Mouse (Mus musculus) retina, postnatal 1 day (tissue): ENCODE measurements around the gene Sox15.
"Not testable (repeated sequence)": the region's sequence is repeated elsewhere in the genome, so short reads cannot be mapped to it uniquely, and the experiment has no call there.

Experiments
- DNase-seq: peaks from one replicate; pipeline ENCODE4 v3.0.0-alpha.2; 2012

Gene Sox15

DNA sequence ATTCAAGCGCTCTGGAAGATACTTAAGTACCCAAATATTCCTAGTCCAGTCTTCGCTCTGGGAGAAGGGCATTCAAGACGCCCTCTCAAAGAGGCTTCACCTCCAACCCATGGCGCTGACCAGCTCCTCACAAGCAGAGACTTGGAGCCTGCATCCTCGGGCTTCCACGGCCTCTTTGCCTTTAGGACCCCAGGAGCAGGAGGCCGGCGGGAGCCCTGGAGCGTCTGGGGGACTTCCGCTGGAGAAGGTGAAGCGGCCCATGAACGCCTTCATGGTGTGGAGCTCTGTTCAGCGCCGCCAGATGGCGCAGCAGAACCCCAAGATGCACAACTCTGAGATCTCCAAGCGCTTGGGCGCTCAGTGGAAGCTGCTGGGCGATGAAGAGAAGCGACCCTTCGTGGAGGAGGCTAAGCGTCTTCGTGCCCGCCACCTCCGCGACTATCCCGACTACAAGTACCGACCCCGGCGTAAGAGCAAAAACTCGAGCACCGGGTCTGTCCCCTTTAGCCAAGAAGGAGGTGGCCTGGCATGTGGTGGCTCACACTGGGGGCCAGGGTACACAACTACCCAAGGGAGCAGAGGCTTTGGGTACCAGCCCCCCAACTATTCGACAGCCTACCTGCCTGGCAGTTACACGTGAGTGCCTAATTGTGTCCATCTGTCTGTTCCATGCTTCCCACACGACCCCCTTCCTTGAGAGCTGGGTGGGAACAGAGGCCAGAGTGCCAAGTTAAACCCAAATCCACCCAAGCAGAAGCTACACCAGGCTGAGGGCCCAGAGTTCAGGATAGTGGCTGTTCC is at the start of gene Sox15:
TSS of gene Sox15 (plus strand) at position 51 of the 801 bp plus-strand sequence.
- DNase-seq = peak; percentile 88

DNA sequence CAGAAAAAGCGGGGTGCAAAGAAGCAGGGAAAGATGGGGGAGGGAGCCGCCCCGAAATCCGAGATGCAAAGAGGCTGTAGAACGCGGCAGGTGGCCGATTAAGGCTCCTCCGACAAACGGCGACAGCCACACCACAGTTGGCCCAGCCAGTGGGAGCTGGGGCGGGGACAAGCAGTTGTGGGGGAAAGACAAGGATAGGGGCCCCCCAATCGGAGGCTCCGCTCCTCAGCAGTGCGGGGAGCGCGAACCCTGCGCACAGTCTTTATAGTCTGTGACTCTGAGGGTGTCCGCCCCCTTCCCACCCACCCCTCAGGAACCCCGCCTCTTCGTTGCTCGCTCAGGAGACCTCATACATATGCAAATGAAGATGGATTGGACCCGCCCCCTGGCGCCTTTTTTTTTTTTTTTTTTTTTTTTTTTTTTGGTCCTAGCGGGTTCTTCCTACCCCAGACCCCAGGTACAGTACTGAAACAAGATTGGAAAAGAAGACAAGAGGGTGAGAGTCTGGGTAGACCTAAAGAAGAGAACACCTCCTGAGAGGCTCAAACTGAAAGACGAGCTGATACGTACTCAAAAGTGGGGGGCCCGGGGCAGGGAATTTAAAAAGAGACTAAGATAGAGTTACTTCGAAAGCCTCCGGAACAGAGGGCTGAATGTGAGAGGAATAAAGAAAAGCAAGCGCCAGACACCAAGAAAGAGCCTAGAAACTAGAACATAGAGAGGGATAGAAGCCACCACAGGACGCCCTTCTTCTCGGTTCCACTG is 49.2 kb upstream of the Sox15 start, which contains the start of gene Atp1b2:
TSS of gene Atp1b2 (minus strand) at position 217 of the 765 bp plus-strand sequence.
- DNase-seq = peak; percentile 95

DNA sequence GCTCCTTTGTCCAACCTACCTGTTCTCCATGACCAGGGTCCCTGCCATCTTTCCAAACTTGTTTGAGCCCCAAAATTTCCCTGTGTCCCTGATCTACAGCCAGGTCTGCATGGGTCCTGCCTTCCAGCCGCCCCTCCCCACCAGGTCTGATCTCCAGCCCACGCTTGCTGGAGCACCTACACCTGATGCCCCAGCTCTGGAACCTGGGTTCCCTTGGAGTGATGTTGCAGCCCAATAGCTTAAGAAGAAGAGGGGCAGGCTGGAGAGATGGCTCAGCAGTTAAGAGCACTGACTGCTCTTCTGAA is 48.7 kb upstream of the Sox15 start:
- no peak for DNase-seq

DNA sequence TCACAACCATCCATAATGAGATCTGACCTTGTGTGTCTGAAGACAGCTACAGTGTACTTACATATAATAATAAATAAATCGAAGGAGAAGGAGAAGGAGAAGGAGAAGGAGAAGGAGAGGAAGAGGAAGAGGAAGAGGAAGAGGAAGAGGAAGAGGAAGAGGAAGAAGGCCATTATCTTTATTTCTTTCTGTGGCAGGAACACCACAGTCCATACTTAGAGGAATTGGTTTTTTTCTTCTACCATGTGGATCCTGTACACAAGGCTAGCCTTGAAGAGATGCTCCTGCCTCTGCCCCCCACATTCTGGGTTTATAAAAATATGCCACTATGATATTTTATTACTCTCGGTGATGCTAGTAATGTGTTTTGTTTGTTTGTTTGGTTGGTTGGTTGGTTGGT is 48.3 kb upstream of the Sox15 start:
- DNase-seq = no peak

DNA sequence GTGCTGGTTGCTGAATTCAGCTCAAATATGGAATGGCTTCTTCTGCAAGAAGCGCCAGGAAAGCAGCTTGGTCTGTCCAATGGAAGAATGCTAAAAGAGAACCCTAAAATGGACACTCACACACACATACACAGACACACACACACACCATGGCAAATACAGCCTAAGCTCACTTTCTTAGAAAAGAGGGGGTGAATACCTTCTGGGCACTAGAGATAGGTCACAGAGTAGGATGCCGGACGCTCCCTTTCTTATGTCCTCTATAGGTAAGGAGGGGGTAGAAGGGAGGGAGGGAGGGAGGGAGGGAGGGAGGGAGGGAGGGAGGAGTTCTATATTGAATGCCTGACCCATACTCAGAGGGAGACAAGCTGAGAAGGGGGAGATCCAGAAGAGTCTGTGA is 46.6 kb upstream of the Sox15 start:
- no peak for DNase-seq

DNA sequence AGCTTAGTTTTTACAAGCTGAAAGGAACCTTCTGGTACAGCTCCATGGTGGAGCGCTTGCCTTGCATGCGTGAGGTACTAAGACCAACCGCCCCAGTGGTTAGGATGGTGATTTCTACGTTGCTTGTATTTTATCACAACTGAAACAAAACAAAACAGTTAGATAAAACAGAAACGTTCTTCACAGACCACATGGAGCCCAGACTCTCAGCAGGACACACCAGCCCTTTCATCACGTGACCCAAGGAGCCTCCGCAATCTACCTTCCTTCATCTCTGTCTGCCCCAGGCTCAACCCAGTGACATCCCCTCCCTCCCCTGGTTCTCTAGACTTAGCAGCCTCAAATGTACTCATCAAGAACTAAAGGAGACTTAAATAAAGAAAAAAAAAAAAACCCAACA is 45.7 kb upstream of the Sox15 start:
- DNase-seq = no peak

DNA sequence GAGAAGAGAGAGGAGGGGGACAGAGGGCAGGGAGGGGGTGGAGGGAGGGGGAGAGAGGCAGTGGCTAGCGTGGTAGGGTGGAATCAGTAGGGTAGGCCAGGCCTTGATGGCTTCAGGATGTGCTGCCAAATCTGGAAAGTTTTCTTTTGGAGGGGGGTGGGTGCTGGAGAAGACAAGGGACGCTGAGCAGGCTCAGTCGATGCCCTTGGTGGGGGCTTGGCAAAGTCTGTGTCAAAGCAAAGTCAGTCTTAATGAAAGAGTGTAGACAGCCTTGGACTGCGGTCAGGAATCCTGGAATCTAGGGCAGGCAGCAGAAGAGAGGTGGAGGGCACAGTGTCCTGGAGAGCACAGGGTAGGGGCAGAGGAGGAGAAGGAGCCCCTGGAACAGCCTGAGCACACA is 44.2 kb upstream of the Sox15 start:
- DNase-seq = no peak

DNA sequence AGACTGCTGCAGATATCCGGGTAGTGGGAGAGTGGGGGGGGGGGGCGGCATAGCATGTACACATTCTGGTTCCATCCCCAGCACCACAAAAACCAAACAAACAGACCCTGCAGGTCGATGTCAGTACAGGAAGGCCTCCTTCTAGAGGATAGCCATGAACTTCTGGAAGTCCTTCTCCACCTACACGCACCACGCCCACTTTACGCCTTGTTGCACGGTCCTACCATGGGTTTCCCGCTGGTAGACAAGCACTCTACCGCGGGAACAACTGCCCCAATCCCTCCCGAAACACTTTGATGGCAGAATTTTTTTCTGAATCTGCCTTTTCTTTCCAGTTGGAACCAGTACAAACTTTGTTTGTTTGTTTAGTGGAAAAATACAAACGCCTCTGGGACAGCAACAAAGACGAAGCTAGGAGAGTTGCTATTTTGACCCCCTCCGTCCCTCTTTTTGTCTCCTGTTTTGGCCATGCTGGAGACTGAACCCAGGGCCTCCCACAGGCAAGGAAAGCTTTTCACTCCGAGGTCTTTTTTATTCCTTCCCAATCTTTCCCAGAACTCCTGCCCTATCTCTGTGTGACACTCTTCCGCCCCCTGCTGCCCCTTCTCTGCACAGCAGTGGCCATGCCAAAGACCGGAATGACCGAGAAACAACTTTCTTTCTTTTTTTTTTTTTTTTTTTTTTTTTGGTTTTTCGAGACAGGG is 41.4 kb upstream of the Sox15 start:
- peak; percentile 87 for DNase-seq

DNA sequence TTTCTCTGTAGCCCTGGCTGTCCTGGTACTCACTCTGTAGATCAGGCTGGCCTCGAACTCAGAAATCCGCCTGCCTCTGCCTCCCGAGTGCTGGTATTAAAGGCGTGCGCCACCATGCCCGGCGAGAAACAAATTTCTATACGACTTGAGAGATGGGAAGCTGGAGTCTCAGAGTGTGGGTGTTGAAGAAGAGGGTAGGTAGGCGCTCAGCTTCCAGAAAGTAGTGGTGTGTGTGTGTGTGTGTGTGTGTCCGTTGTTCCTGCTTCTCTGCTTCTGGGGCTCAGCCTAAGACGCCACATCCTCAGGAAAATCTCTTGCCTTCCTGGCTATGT is 40.9 kb upstream of the Sox15 start:
- DNase-seq = not testable (repeated sequence)

DNA sequence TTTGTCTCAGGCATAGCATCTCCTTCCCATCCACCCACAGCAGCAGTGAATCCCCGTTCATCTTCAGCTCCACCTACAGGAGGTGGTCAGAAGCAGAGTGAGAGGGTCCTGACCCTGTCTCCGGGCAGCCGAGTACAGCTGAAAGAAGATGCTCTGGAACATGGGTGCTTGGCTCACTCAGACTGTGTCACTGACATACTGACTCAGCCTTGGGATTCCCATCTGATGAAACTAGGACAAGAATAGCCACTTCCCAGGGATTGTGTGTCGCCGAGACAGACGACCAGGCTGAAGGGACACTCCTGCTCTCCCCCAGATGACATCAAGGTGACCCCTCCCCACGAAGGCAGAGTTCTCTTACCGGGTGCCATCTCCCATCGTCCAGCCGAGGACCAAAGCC is 38.3 kb upstream of the Sox15 start:
- no peak for DNase-seq

DNA sequence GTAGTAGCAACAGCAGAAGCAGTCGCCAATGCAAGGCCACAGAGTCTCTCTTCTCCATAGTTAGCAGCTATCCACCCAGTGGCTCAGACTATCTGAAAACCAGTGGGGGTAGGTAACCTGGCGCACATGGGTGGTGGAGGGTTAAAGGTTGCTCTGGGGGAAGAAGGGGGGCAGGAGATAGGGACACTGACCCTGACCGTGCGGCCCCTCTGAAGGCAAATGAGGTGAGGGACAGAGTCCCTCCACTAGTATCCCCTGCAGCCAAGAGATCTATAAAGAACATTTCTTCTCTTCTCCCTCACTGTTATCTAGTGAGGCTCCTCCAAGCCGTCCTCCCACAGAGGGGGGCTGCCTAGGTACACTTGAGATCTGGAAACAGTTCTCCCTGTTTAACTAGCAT is 37.3 kb upstream of the Sox15 start, which contains the start of gene Shbg:
TSS of gene Shbg (minus strand) at position 101 of the 400 bp plus-strand sequence.
- DNase-seq = no peak

DNA sequence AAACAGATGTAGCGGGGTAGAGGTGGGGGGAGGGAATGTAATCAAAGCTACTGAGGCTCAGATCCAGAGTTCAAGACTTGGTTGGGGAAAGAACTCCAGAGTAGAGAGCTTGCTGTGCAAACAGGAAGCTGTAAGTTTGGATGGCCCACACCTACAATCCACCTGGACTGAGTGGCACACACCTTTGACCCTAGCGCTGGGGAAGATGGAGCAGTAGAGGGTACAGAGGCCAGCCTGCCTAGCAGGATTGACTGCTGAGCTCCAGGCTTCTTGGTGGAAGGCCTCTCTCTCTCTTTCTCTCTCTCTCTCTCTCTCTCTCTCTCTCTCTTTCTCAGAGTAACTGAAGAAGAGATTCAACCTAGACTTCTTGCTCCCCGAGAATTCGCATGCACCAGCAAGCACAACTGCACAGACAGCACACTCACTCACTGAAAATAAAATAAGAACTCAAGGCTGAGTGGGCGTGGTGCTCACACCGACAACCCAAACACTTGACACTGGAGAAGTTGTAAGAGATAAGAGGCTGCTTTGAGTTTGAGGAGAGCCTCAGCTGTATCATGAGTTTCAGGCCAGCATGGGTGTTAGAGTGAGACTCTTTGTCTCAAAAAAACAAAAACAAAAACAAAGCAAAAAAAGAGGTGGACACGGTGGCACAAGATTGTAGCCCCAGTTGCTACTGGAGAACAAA is 34.6 kb upstream of the Sox15 start:
- DNase-seq = no peak

DNA sequence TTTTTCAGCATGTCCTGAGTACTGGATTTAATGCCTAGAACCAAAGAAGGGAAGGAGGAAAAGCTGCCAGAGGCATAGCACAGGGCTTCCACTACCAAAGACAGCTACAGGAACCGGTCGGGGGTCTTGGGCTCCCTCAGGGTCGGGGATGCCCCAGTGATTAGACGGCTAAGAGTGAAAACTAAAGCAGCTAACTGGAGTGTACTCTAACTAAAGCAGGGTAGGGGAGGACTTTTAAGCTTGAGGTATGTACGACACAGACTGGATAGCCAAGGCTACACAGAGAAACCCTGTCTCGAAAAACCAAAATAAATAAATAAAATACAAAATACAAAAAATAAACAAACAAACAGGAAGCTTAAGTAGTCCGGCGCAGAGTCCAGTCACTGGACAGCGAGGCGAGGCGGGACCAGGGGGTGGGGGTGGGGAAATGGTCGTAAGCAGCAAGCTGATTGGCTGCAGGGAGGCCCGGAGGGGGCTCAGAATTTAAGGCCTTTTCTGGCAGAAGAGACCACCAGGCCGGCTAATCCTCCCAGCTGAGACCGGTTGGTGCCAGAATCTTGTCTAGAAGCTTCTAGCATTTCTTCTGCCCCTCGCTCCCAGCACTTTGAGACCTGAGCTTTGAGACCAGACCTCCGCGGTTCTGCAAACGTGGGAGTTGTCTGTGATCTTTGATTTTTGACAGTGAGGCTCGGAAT is 33.4 kb upstream of the Sox15 start, which contains the start of gene Sat2:
TSS of gene Sat2 (plus strand) at position 454 of the 698 bp plus-strand sequence.
- peak; percentile 89 for DNase-seq

DNA sequence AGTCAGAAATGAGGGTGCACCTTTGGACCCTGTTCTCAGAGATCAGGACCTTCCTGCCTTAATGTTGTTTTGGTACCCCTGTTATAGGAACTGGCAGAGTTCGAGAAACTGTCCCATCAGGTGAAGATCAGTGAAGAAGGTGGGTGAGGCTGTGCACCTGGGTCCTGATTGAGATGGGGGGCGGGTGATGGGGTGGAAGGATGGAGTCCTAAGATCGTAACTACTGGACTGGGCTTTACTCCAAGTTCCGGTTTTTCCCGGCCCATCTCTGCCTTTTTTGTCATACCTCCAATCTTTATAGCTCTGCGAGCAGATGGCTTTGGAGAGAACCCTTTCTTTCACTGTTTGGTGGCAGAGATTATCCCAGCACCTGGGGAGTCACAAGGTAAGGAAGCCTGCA is 32.7 kb upstream of the Sox15 start:
- DNase-seq = no peak

DNA sequence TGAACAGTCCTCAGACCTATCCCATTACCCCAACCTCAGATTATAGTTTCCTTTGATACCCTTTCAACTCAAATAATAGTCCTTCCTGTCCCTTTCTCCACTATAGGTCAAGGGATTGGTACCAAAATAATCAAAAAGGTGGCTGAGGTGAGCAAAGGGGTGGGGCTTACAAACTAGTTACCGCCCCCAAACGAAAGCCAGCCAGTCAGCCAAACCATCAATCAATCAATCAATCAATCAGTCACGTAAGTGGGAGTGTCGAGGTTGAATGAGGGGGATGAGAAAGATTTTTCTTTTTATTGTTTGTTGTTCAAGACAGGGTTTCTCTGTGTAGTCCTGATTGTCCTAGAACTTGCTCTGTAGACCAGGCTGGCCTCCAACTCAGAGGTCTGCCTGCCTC is 32.1 kb upstream of the Sox15 start:
- no peak for DNase-seq

DNA sequence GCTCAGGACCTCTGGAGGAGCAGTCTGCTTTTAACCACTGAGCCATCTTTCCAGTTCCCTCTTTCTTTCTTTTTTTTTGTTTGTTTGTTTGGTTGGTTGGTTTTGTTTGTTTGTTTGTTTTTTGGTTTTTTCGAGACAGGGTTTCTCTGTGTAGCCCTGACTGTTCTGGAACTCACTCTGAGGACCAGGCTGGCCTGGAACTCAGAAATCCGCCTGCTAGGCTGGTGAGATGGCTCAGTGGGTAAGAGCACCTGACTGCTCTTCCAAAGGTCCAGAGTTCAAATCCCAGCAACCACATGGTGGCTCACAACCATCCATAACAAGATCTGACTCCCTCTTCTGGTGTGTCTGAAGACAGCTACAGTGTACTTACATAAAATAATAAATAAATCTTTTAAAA is 30.8 kb upstream of the Sox15 start:
- DNase-seq = not testable (repeated sequence)

DNA sequence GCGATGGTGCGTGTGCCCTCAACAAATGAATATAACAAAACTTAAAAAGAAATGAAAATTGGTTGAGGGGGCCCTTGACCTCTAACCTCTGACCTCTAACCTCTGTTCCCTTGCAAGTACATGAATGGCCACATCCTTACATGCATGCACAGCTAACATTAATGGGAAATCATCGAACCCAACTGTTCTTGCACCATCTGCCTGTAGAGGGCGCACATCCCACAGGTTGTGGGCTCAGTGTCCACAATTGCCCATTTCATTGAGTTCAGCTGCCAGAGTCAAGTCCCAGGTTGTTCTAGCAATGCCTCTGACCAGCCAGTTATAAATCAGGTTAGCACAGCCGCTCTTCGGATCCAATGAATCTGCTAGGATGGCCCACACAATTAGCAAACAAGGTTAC is 26.8 kb upstream of the Sox15 start:
- peak; percentile 91 for DNase-seq

DNA sequence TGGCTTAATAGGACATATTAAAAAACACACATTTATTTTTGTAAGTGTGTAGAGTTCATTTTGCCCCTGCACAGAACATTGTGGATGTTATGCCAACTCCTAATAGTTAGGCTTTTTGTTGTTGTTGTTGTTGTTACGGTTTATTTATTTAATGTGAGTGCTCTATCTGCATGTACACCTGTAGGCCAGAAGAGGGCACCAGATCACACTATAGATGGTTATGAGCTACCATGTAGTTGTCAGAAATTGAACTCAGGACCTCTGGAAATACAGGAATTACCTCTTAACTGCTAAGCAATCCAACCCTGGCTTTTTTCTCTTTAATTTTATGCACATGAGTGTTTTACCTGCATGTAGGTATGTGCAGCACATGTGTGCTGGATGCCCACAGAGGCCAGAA is 25.3 kb upstream of the Sox15 start:
- DNase-seq = peak; percentile 49

DNA sequence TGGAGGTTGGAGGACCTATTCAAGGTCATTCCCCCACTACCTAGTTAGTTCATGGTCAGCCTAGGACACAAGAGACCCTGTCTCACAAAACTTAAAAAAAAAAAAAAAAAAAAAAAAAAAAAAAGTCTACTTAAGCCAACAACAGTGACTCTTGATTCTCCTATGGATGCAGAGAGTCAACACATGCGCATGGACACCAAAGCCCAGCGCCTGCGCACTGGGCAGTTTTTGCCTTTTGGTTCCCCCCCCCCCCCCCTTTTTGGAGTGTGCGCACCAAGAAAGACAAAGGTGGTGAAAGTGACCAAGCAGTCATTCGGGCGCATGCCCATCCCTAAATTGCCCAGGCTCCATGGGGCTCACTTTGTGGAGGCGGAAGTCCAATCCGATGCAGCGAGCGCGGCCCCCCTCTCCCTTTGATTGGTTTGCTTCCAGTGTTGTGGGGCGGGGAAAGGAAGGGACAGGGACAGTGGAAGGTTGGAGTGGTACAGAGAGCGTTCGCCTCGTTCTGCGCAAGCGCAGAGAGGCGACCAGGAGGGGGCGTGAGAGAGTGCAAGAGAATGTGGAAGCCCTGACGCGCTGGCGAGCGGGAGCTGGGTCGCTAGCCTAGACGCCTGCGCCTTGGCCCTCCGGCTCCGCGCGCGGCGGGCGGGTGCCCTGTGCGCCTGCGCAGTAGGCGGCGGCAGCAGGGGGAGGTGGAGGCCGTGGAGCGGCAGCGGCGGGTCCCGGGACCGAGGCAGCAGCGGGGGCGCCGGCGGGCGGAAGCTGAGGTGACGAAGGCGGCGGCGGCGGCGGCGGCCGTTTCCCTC is 22.6 kb upstream of the Sox15 start, which contains the start of gene Fxr2:
TSS of gene Fxr2 (plus strand) at position 707 of the 806 bp plus-strand sequence.
- peak; percentile 100 for DNase-seq

DNA sequence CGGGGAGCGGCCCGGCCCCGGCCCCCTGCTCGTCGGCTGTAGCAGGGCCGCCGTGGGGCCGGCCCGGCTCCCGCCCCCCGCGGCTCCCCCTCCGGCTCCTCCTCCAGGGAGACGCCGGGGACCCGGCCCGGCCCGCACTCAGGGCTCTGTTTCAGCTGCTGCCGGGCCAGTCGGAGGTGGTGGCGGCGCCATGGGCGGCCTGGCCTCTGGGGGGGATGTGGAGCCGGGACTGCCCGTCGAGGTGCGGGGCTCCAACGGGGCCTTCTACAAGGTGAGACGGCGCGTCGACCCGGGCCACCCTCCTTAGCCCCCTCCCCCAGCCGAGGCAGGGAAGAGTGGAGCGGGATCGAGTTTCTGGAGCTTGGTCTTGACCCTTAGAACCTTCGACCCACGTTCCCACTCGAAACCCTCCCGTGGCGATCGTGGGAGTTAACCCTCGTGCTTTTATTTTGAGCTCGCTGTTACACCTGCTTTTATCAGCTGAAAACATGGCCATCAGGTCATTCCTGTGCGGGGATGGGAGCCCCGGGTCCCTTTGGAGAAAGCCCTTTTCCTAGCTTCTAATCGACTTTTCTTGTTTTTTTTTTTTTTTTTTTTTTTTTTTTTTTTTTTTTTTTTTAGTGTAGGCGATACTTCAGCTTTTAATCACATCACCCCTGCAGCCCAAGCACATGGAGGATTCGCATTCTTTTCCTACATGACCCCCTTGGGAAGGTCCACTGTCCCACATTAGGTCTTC is 21.8 kb upstream of the Sox15 start:
- DNase-seq = no peak

DNA sequence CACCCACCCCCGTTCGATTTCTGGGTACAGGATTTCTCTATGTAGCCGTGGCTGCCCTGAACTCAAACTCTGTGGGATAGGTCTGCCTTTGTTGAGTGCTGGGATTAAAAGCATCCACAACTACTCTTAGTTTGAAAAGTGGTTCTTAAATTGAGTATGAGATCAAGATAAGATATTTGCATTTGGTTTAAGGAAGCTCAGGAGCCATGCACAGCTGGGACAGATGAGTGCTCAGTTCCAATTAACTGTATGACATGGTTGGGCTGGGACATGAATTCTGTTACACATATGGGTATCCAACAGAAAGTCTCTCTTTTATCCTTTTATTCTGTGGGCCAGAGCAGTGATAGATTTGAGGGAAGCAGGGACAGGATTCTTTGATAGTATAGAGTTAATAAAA is 19.6 kb upstream of the Sox15 start:
- no peak for DNase-seq
